Mouse (Mus musculus) midbrain, embryonic 15.5 days (tissue): Measurements from ENCODE around the gene Gm3285. TPM values are rescaled to one million over a fixed set of nuclear protein-coding genes. Genes with fewer than 3 reads are reported as not detected.

ENCODE experiments used
- ATAC-seq: fragments of 200-750 bp; cut with Nextera tagmentation; replicated peaks from 2 replicates; pipeline ENCODE4 v1.8.0; 2017; ENCODE audit warnings: moderate TSS enrichment
- H3K27ac ChIP-seq: fragments of 300-500 bp; sonication (generic); 2 replicates; pipeline ENCODE4 v1.5.1; 2015; ENCODE audit warnings: mild to moderate bottlenecking, inconsistent platforms
- H3K27me3 ChIP-seq: fragments of 300-500 bp; sonication (generic); replicated peaks from 2 replicates; pipeline ENCODE4 v1.6.1; 2015; ENCODE audit warnings: inconsistent platforms
- H3K36me3 ChIP-seq: fragments of 300-500 bp; sonication (generic); replicated peaks from 2 replicates; pipeline ENCODE4 v1.6.1; 2015; ENCODE audit warnings: inconsistent platforms
- H3K4me1 ChIP-seq: fragments of 300-500 bp; sonication (generic); 2 replicates; pipeline ENCODE4 v1.6.1; 2015; ENCODE audit warnings: inconsistent platforms
- H3K4me2 ChIP-seq: fragments of 300-500 bp; sonication (generic); 2 replicates; pipeline ENCODE4 v1.6.1; 2015; ENCODE audit warnings: inconsistent platforms, mild to moderate bottlenecking, moderate library complexity
- H3K4me3 ChIP-seq: fragments of 300-500 bp; sonication (generic); 2 replicates; pipeline ENCODE4 v1.5.1; 2015; ENCODE audit warnings: mild to moderate bottlenecking, inconsistent platforms
- H3K9ac ChIP-seq: fragments of 300-500 bp; sonication (generic); 2 replicates; pipeline ENCODE4 v1.6.1; 2015; ENCODE audit warnings: mild to moderate bottlenecking, inconsistent platforms
- H3K9me3 ChIP-seq: fragments of 300-500 bp; sonication (generic); 2 replicates; pipeline ENCODE4 v1.6.1; 2016; ENCODE audit warnings: inconsistent platforms
- WGBS: fragments of 180-500 bp; shearing (Covaris S2); methylation state at CpG from one replicate; pipeline ENCODE4 v1.1.7; 2015; ENCODE audit warnings: mixed read lengths; 5-methylcytosine and 5-hydroxymethylcytosine counted together
- polyA plus RNA-seq: library from polyadenylated mRNA; unstranded; fragments of >200 nt; fragmentation: Nextera tagmentation; extraction: Ambion mirVana; gene quantifications from 2 replicates; pipeline ENCODE4 v1.2.1, GENCODE M21; 2015

Gm3285 gene
- not detected in 2 replicates for polyA plus RNA-seq

GRCm38 (mm10) chr10:77861675-77862074, at the start of gene Gm3285:
Gm3285 (plus strand) TSS chr10:77861975.
- Histone ChIP-seq H3K4me2 (no peak within 1 kb of the TSS), H3K27ac (no peak within 1 kb of the TSS), H3K9me3 (no peaks in the 10 kb centered on the region), H3K9ac (no peak within 1 kb of the TSS), H3K27me3 (no peaks in the 10 kb centered on the region), H3K4me3 (no peak within 1 kb of the TSS), H3K36me3 (no peaks in the 10 kb centered on the region), H3K4me1 (no peaks in the 10 kb centered on the region)
- 47% methylated on average over 7 of the region's 7 CpGs for WGBS
- no peak for ATAC-seq

- Histone ChIP-seq H3K4me1 (peaks cover 3% of the 10 kb centered on the region; the same call in 1 of the 2 replicates), H3K27me3 (no peaks in the 10 kb centered on the region), H3K36me3 (no peaks in the 10 kb centered on the region), H3K4me3 (no peak within 1 kb of the TSS), H3K4me2 (no peak within 1 kb of the TSS), H3K9me3 (no peaks in the 10 kb centered on the region), H3K27ac (no peak within 1 kb of the TSS), H3K9ac (no peak within 1 kb of the TSS)
- 60% methylated on average over 4 of the region's 4 CpGs for WGBS
- ATAC-seq = no peak
Measured at GRCm38 (mm10) chr10:77814382-77814781, 47.4 kb upstream of the Gm3285 start, which contains the start of gene Gm2696. Gm2696 (plus strand) TSS chr10:77814682.

DNA sequence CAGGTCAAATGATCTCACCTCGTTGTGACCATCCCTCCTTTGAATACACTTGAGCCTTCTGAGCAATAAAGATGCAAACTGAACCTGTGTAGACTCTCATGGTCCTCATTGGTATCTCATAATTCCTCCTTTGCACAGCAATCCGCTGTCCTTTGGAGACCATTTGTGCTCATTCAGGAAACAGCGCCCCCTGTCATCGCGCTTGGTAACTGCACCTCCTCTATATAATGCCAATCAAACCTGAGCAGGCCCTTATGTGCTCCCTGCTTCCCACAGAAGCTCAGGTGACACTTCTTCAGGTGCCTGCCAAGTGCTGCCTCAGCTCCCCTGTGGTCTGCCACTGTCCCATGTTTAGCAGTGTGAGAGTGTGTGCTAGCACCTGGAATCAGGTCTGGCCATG, 46.3 kb upstream of the Gm3285 start:
- no peak overlapping the region for H3K4me3 ChIP-seq
- no peak for ATAC-seq
- 31% methylated on average over 5 of the region's 5 CpGs for WGBS

GRCm38 (mm10) chr10:77818523-77818922, 43.3 kb upstream of the Gm3285 start:
- Histone ChIP-seq H3K36me3 (no peaks in the 10 kb centered on the region), H3K4me3 (no peak overlapping the region), H3K27me3 (no peaks in the 10 kb centered on the region), H3K4me2 (no peak overlapping the region), H3K9me3 (no peaks in the 10 kb centered on the region), H3K4me1 (peaks cover 3% of the 10 kb centered on the region; the same call in 1 of the 2 replicates), H3K27ac (peak overlapping the region; percentile 34; the same call in 1 of the 2 replicates), H3K9ac (no peak overlapping the region)
- 99% methylated on average over 4 of the region's 4 CpGs for WGBS
- peak; percentile 78 for ATAC-seq

More for the DNA sequence above, 46.3 kb upstream of the Gm3285 start:
- no peak overlapping the region for H3K9ac ChIP-seq
- H3K9me3 ChIP-seq = no peaks in the 10 kb centered on the region
- no peaks in the 10 kb centered on the region for H3K36me3 ChIP-seq
- no peak overlapping the region for H3K4me2 ChIP-seq
- H3K4me1 ChIP-seq = peaks cover 3% of the 10 kb centered on the region; the same call in 1 of the 2 replicates
- no peak overlapping the region for H3K27ac ChIP-seq
- H3K27me3 ChIP-seq = no peaks in the 10 kb centered on the region

GRCm38 (mm10) chr10:77819203-77819602, 42.6 kb upstream of the Gm3285 start:
- H3K4me2 ChIP-seq = peak overlapping the region; percentile 18; the same call in 1 of the 2 replicates
- WGBS = 28% methylated on average over 4 of the region's 4 CpGs
- ATAC-seq = no peak

DNA sequence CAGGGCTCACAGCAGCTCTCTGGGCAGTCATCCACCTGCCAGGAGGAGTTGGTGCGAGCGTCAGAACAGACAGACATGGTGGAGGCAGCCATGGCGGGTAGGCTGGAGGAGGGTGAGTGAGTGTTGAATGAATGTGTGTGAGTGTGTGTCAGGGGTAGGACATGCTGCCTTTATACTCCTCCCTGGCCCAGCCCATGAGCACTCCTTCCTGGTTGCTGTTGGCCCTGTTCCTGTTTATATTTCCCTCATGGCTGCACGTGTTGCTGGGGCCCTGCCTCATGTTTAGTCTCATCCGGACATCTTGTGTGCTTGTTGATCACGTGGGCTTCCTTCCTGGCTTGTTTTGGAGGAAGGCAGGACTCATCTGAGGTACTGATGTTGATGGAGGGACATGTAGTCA, 34.8 kb upstream of the Gm3285 start, which contains the start of gene Krtap10-4:
Krtap10-4 (minus strand) TSS at position 145 of the 400 bp plus-strand sequence.
- WGBS = 57% methylated on average over 6 of the region's 6 CpGs

More at GRCm38 (mm10) chr10:77819203-77819602, 42.6 kb upstream of the Gm3285 start:
- H3K4me3 ChIP-seq = no peak overlapping the region
- H3K27ac ChIP-seq = peak overlapping the region; percentile 34; the same call in 1 of the 2 replicates
- H3K9ac ChIP-seq = no peak overlapping the region
- peaks cover 3% of the 10 kb centered on the region; the same call in 1 of the 2 replicates for H3K4me1 ChIP-seq
- no peaks in the 10 kb centered on the region for H3K36me3 ChIP-seq
- H3K27me3 ChIP-seq = no peaks in the 10 kb centered on the region
- H3K9me3 ChIP-seq = no peaks in the 10 kb centered on the region

DNA sequence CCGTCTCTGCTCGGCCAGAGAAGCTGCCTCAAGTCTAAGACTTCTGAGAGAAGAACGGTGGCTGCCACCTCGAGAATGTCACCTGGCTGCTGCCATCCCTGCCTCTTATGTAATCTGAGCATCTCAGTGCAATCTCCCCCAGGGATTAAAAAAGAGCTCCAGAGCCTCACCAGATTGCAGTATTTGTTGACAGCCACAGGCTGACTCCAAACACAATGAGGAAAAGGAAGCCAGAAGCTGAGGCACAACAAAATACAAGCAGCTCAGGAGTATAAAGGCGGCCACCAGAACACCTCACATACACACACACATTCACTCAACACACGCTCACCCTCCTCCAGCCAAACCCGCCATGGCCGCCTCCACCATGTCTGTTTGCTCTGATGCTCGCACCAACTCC, 26.1 kb upstream of the Gm3285 start, which contains the start of gene Krtap10-10:
Krtap10-10 (plus strand) TSS at position 301 of the 400 bp plus-strand sequence.
- Histone ChIP-seq H3K4me1 (no peaks in the 10 kb centered on the region), H3K4me3 (no peak within 1 kb of the TSS), H3K4me2 (no peak within 1 kb of the TSS), H3K9me3 (no peaks in the 10 kb centered on the region), H3K27ac (no peak within 1 kb of the TSS), H3K36me3 (no peaks in the 10 kb centered on the region), H3K27me3 (no peaks in the 10 kb centered on the region), H3K9ac (no peak within 1 kb of the TSS)
- no peak for ATAC-seq
- 71% methylated on average over 9 of the region's 9 CpGs for WGBS

More for the DNA sequence above, 34.8 kb upstream of the Gm3285 start, which contains the start of gene Krtap10-4:
- no peak for ATAC-seq
- H3K36me3 ChIP-seq = no peaks in the 10 kb centered on the region
- no peaks in the 10 kb centered on the region for H3K4me1 ChIP-seq
- no peaks in the 10 kb centered on the region for H3K9me3 ChIP-seq
- H3K4me2 ChIP-seq = no peak within 1 kb of the TSS
- H3K27me3 ChIP-seq = no peaks in the 10 kb centered on the region
- H3K9ac ChIP-seq = no peak within 1 kb of the TSS
- no peak within 1 kb of the TSS for H3K4me3 ChIP-seq
- H3K27ac ChIP-seq = no peak within 1 kb of the TSS

GRCm38 (mm10) chr10:77839006-77839405, 22.8 kb upstream of the Gm3285 start:
- Histone ChIP-seq H3K4me2 (no peak overlapping the region), H3K4me3 (no peak overlapping the region), H3K27ac (no peak overlapping the region), H3K9ac (no peak overlapping the region), H3K36me3 (no peaks in the 10 kb centered on the region), H3K4me1 (no peaks in the 10 kb centered on the region), H3K9me3 (0 out of 2 replicates have a peak, but pooled peaks cover under 1% of the 10 kb centered on the region), H3K27me3 (no peaks in the 10 kb centered on the region)
- ATAC-seq = no peak
- WGBS = 78% methylated on average over 6 of the region's 6 CpGs

- Histone ChIP-seq H3K4me2 (no peak within 1 kb of the TSS), H3K4me3 (no peak within 1 kb of the TSS), H3K4me1 (no peaks in the 10 kb centered on the region), H3K27me3 (no peaks in the 10 kb centered on the region), H3K27ac (no peak within 1 kb of the TSS), H3K36me3 (no peaks in the 10 kb centered on the region), H3K9ac (no peak within 1 kb of the TSS), H3K9me3 (peaks cover 4% of the 10 kb centered on the region; the same call in 1 of the 2 replicates)
- ATAC-seq = no peak
- 73% methylated on average over 3 of the region's 3 CpGs for WGBS
Measured at GRCm38 (mm10) chr10:77846503-77846902, 15.3 kb upstream of the Gm3285 start, which contains the start of gene Gm36176. Gm36176 (plus strand) TSS chr10:77846803.

GRCm38 (mm10) chr10:77846961-77847360, 14.8 kb upstream of the Gm3285 start:
- peaks cover 4% of the 10 kb centered on the region; the same call in 1 of the 2 replicates for H3K9me3 ChIP-seq
- H3K36me3 ChIP-seq = no peaks in the 10 kb centered on the region
- H3K27ac ChIP-seq = no peak overlapping the region
- H3K4me3 ChIP-seq = no peak overlapping the region
- no peaks in the 10 kb centered on the region for H3K27me3 ChIP-seq
- no peak overlapping the region for H3K4me2 ChIP-seq
- no peak overlapping the region for H3K9ac ChIP-seq
- H3K4me1 ChIP-seq = no peaks in the 10 kb centered on the region
- no peak for ATAC-seq
- 15% methylated on average over 2 of the region's 2 CpGs for WGBS

DNA sequence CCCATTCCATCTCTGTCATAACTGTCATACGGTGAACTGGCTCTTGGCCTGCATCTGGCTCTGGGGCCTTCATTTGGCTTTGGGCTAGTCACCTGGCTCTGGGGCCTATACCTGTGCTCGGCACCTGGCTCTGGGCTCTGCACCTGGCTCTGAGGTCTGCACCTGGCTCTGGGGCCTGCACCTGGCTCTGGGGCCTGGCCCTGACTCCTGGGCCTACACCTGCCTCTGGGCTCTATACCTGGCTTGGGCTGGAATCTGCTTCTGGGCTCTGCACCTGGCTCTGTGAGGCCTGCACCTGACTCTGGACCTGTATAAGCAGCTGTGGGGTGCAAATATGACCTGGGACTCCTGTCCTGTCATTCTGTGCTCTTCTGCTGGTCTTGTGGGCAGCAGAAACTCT, 14.2 kb upstream of the Gm3285 start:
- no peak overlapping the region for H3K9ac ChIP-seq
- no peaks in the 10 kb centered on the region for H3K4me1 ChIP-seq
- H3K27me3 ChIP-seq = no peaks in the 10 kb centered on the region
- H3K36me3 ChIP-seq = no peaks in the 10 kb centered on the region
- H3K27ac ChIP-seq = no peak overlapping the region
- ATAC-seq = no peak
- no peak overlapping the region for H3K4me3 ChIP-seq
- H3K9me3 ChIP-seq = peaks cover 4% of the 10 kb centered on the region; the same call in 1 of the 2 replicates
- WGBS = 75% methylated on average over 2 of the region's 2 CpGs
- no peak overlapping the region for H3K4me2 ChIP-seq

- Histone ChIP-seq H3K4me1 (no peaks in the 10 kb centered on the region), H3K4me2 (no peak within 1 kb of the TSS), H3K9ac (no peak within 1 kb of the TSS), H3K9me3 (no peaks in the 10 kb centered on the region), H3K27ac (no peak within 1 kb of the TSS), H3K27me3 (no peaks in the 10 kb centered on the region), H3K4me3 (no peak within 1 kb of the TSS), H3K36me3 (no peaks in the 10 kb centered on the region)
- no peak for ATAC-seq
- WGBS = 70% methylated on average over 9 of the region's 9 CpGs
Measured at GRCm38 (mm10) chr10:77852559-77852958, 9.2 kb upstream of the Gm3285 start, which contains the start of gene Gm10318. Gm10318 (plus strand) TSS chr10:77852859.
